Mouse (Mus musculus) liver, postnatal 0 days (tissue): Measurements from ENCODE around the gene Syvn1. TPM values are rescaled to one million over a fixed set of nuclear protein-coding genes. Genes with fewer than 3 reads are reported as not detected.

Source experiments
- ATAC-seq: fragments of 200-750 bp; cut with Nextera tagmentation; 2 replicates; pipeline ENCODE4 v1.8.0; 2017; ENCODE audit warnings: mild to moderate bottlenecking, moderate library complexity
- DNase-seq: peaks from one replicate; pipeline ENCODE4 v3.0.0-alpha.2; 2016
- H3K27ac ChIP-seq: fragments of 300-500 bp; sonication (generic); 2 replicates; pipeline ENCODE4 v1.5.1; 2014; ENCODE audit warnings: antibody characterized with exemption, moderate library complexity, mild to moderate bottlenecking, low read depth
- H3K27me3 ChIP-seq: fragments of 300-500 bp; sonication (generic); 2 replicates; pipeline ENCODE4 v1.6.1; 2014; ENCODE audit warnings: low read length, control low read depth, mixed read lengths; ENCODE audit not compliant: insufficient read depth
- H3K36me3 ChIP-seq: fragments of 300-500 bp; sonication (generic); replicated peaks from 2 replicates; pipeline ENCODE4 v1.6.1; 2014; ENCODE audit warnings: mild to moderate bottlenecking, control low read depth, low read length, moderate library complexity, mixed read lengths; ENCODE audit not compliant: insufficient read depth
- H3K4me1 ChIP-seq: fragments of 300-500 bp; sonication (generic); 2 replicates; pipeline ENCODE4 v1.6.1; 2014; ENCODE audit warnings: antibody characterized with exemption, mild to moderate bottlenecking, control low read depth; ENCODE audit not compliant: insufficient read depth
- H3K4me2 ChIP-seq: fragments of 300-500 bp; sonication (generic); 2 replicates; pipeline ENCODE4 v1.6.1; 2014; ENCODE audit warnings: low read depth, mild to moderate bottlenecking, low read length, moderate library complexity, mixed read lengths
- H3K4me3 ChIP-seq: fragments of 300-500 bp; sonication (generic); 2 replicates; pipeline ENCODE4 v1.5.1; 2014; ENCODE audit warnings: low read depth, low read length
- H3K9ac ChIP-seq: fragments of 300-500 bp; sonication (generic); replicated peaks from 2 replicates; pipeline ENCODE4 v1.6.1; 2014; ENCODE audit warnings: mild to moderate bottlenecking, moderate library complexity
- H3K9me3 ChIP-seq: fragments of 300-500 bp; sonication (generic); 2 replicates; pipeline ENCODE4 v1.6.1; 2016; ENCODE audit warnings: mild to moderate bottlenecking, control low read depth, low read length, mixed read lengths
- CTCF ChIP-seq: sonication (generic); IDR thresholded peaks from 2 replicates; pipeline ENCODE4 v1.5.1; 2016; ENCODE audit warnings: antibody characterized with exemption, low read depth
- EP300 ChIP-seq: IDR thresholded peaks from 2 replicates; pipeline ENCODE4 v1.6.1; 2016; ENCODE audit warnings: antibody characterized with exemption, low read depth, mild to moderate bottlenecking
- WGBS: fragments of 180-500 bp; shearing (Covaris S2); extraction: QIAGEN DNeasy Blood & Tissue Kit; methylation state at CpG from one replicate; pipeline ENCODE4 v1.1.7; 2014; ENCODE audit not compliant: insufficient replicate concordance; 5-methylcytosine and 5-hydroxymethylcytosine counted together
- polyA plus RNA-seq: library from polyadenylated mRNA; unstranded; fragments of >200 nt; fragmentation: Nextera tagmentation; extraction: Ambion mirVana; gene quantifications from 2 replicates; pipeline ENCODE4 v1.2.1, GENCODE M21; 2015

The Syvn1 gene
- polyA plus RNA-seq, 1 experiment from 2014 or later: 12.4 TPM

DNA sequence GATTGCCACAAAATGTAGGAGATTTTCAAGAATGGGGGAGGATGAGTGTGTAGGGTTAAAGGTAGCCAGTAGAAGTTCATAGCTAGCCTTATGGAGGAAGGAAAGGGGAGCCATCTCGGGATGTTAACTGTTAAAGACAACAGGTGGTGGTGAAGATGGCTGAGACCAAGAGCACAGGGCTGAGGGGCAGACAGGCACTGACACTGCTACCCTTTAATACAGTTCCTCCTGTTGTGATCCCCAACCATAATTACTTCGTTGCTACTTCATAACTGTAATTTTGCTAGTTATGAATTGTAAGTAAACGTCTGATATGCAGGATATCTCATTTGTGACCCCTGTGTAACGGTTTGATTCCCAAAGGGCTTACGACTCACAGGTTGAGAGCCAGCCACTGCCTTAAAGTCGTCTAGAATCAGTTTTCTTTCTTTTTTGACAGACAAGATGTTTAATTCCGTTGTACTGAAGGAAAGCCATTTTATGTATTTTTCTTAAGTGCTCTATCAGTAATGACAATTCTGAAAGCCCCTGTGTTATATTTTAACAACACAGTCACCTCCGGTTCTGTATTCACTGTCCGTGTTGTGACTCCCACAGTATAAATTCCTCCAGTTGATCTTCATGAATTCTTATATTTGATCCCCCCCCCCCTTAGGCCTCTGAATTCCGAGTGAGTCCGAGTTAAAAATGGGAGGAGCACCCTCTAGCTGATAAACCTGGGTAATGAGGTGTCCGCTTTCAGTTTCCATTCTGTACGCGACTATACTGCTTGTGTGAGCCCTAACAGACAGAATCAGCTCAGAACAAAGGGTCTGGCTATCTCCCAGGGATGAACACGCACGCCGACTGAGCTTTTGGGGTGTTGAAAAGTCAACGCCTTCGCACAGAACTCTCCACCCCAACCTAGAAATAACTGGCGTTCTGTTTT, 746 bp upstream of the Syvn1 start:
- H3K9me3 ChIP-seq: no peaks in the 10 kb centered on the region
- TF ChIP-seq EP300 (no peak), CTCF (peak; percentile 52)
- peaks cover 26% of the 10 kb centered on the region for H3K36me3 ChIP-seq
- 12% methylated on average over 20 of the region's 20 CpGs for WGBS
- no peaks in the 10 kb centered on the region for H3K27me3 ChIP-seq
- peak; percentile 43 for ATAC-seq
- DNase-seq: no peak
- H3K4me3 ChIP-seq: peak overlapping the region; percentile 73
- H3K4me1 ChIP-seq: peaks cover 29% of the 10 kb centered on the region
- H3K9ac ChIP-seq: peak overlapping the region; percentile 91
- H3K27ac ChIP-seq: peak overlapping the region; percentile 99
- H3K4me2 ChIP-seq: peak overlapping the region; percentile 76

DNA sequence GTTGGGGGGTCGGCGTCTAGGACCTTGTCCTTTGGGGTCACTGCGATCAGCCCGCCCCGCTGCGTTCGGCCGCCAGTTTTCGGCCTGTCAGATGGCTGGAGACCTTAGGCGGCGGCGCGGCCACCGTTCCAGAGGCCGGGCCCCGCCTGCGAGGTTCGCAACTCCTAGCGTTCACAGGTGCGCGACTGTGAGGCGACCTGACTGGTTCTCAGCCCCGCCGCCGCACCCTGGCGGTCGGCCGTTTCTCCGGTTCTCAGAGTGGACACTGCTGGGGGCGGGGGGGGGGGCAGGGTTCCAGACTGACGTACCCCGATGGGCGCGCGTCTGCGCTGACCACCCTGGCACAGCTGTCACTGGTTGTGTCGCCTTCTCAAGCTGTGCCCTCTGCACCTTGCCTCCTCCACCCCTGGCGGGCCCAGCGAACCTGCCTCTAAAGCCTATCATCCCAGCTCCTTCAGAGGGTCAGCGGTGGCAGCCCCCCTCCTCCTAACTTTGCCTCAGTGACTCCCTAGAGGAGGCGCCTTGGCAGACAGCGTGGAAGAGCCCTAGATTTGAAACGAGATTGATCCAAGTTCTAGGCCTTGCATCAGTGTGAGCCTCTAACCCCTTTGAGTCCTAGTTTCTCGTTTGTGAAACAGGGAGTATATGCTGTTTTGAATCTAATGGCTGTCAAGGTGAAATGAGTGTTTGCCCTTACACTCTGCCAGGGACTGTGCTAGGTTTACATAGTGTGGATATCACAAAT, 950 bp downstream of the Syvn1 start:
- peak; percentile 28 for ATAC-seq
- TF ChIP-seq EP300 (no peak), CTCF (peak; percentile 19; the same call in 1 of the 2 replicates)
- H3K4me1 ChIP-seq: peaks cover 23% of the 10 kb centered on the region

GRCm38 (mm10) chr19:6047899-6048166, 1.5 kb downstream of the Syvn1 start:
- no peak for TF ChIP-seq CTCF
- no peak for TF ChIP-seq EP300
- 73% methylated on average over 8 of the region's 8 CpGs for WGBS
- peak overlapping the region; percentile 99 for H3K27ac ChIP-seq

More for the DNA sequence above, 950 bp downstream of the Syvn1 start:
- H3K27me3 ChIP-seq: no peaks in the 10 kb centered on the region
- peak overlapping the region; percentile 76 for H3K4me2 ChIP-seq
- peaks cover 43% of the 10 kb centered on the region for H3K36me3 ChIP-seq
- H3K27ac ChIP-seq: peak overlapping the region; percentile 99
- no peaks in the 10 kb centered on the region for H3K9me3 ChIP-seq
- DNase-seq: no peak
- WGBS: 2% methylated on average over 37 of the region's 44 CpGs
- H3K4me3 ChIP-seq: peak overlapping the region; percentile 73
- H3K9ac ChIP-seq: peak overlapping the region; percentile 91

GRCm38 (mm10) chr19:6048681-6049410, 2.5 kb downstream of the Syvn1 start:
- peaks cover 58% of the 10 kb centered on the region for H3K36me3 ChIP-seq
- peak overlapping the region; percentile 11; the same call in 1 of the 2 replicates for H3K9ac ChIP-seq
- H3K27ac ChIP-seq: peak overlapping the region; percentile 99
- ATAC-seq (no peak), DNase-seq (peak; percentile 29)
- H3K9me3 ChIP-seq: no peaks in the 10 kb centered on the region
- peak overlapping the region; percentile 76 for H3K4me2 ChIP-seq
- WGBS: 52% methylated on average over 11 of the region's 11 CpGs
- H3K4me3 ChIP-seq: peak overlapping the region; percentile 73
- TF ChIP-seq EP300: no peak; the same call in 1 of the 2 replicates
- TF ChIP-seq CTCF: no peak
- H3K27me3 ChIP-seq: no peaks in the 10 kb centered on the region
- H3K4me1 ChIP-seq: peaks cover 23% of the 10 kb centered on the region

More at GRCm38 (mm10) chr19:6047899-6048166, 1.5 kb downstream of the Syvn1 start:
- Histone ChIP-seq H3K4me1 (peaks cover 23% of the 10 kb centered on the region), H3K4me2 (peak overlapping the region; percentile 76), H3K9ac (peak overlapping the region; percentile 91), H3K4me3 (peak overlapping the region; percentile 73), H3K27me3 (no peaks in the 10 kb centered on the region), H3K9me3 (no peaks in the 10 kb centered on the region), H3K36me3 (peaks cover 48% of the 10 kb centered on the region)
- ATAC-seq: no peak
- no peak for DNase-seq

GRCm38 (mm10) chr19:6052516-6052915, 6.1 kb downstream of the Syvn1 start:
- H3K36me3 ChIP-seq: peaks cover 81% of the 10 kb centered on the region
- H3K27me3 ChIP-seq: no peaks in the 10 kb centered on the region
- no peak overlapping the region for H3K9ac ChIP-seq
- ATAC-seq (no peak), DNase-seq (no peak)
- H3K9me3 ChIP-seq: no peaks in the 10 kb centered on the region
- no peak overlapping the region for H3K4me2 ChIP-seq
- peaks cover 24% of the 10 kb centered on the region for H3K4me1 ChIP-seq
- TF ChIP-seq EP300 (no peak), CTCF (no peak)
- WGBS: 86% methylated on average over 7 of the region's 7 CpGs
- no peak overlapping the region for H3K27ac ChIP-seq
- H3K4me3 ChIP-seq: no peak overlapping the region
